Mouse (Mus musculus): Measurements from ENCODE around the gene Rtn1. TPM values are rescaled to one million over a fixed set of nuclear protein-coding genes. Genes with fewer than 3 reads are reported as not detected.

The Rtn1 gene
- polyA plus RNA-seq, 1 experiment from 2014 or later, result 1,241 TPM

- H3K9ac ChIP-seq, result no peak overlapping the region
- no peaks in the 10 kb centered on the region for H3K36me3 ChIP-seq (ENCODE audit: poor library complexity, severe bottlenecking)
- no peaks in the 10 kb centered on the region for H3K27me3 ChIP-seq
- WGBS, result 84% methylated on average over 4 of the region's 4 CpGs
- no peaks in the 10 kb centered on the region for H3K4me1 ChIP-seq
- no peaks in the 10 kb centered on the region for H3K9me3 ChIP-seq (replicated peaks)
- H3K4me3 ChIP-seq, result no peak overlapping the region
- H3K4me2 ChIP-seq, result no peak overlapping the region
- no peak overlapping the region for H3K27ac ChIP-seq
- ATAC-seq, result no peak
These were observed 121.4 kb downstream of the Rtn1 start for GRCm38 (mm10) chr12:72287332-72288004.

- no peaks in the 10 kb centered on the region for H3K4me1 ChIP-seq
- H3K27ac ChIP-seq, result peak overlapping the region; percentile 8
- no peak overlapping the region for H3K4me3 ChIP-seq
- H3K4me2 ChIP-seq, result peak overlapping the region; percentile 9; the same call in 1 of the 2 replicates
- no peaks in the 10 kb centered on the region for H3K9me3 ChIP-seq (replicated peaks)
- no peaks in the 10 kb centered on the region for H3K27me3 ChIP-seq
- peak; percentile 92 for ATAC-seq
- no peaks in the 10 kb centered on the region for H3K36me3 ChIP-seq (ENCODE audit: poor library complexity, severe bottlenecking)
- H3K9ac ChIP-seq, result no peak overlapping the region
- WGBS, result 73% methylated on average over 25 of the region's 25 CpGs
These were observed 123.2 kb downstream of the Rtn1 start for GRCm38 (mm10) chr12:72285366-72286345.

- H3K27me3 ChIP-seq, result no peaks in the 10 kb centered on the region
- H3K9me3 ChIP-seq (replicated peaks), result no peaks in the 10 kb centered on the region
- WGBS, result 91% methylated on average over 7 of the region's 7 CpGs
- no peaks in the 10 kb centered on the region for H3K4me1 ChIP-seq
- H3K9ac ChIP-seq, result no peak overlapping the region
- H3K4me2 ChIP-seq, result no peak overlapping the region
- no peak overlapping the region for H3K4me3 ChIP-seq
- H3K36me3 ChIP-seq (ENCODE audit: poor library complexity, severe bottlenecking), result no peaks in the 10 kb centered on the region
- no peak for ATAC-seq
- no peak overlapping the region for H3K27ac ChIP-seq
These were observed 124.3 kb downstream of the Rtn1 start for GRCm38 (mm10) chr12:72284576-72284975.

- no peaks in the 10 kb centered on the region for H3K27me3 ChIP-seq
These were observed 129.6 kb downstream of the Rtn1 start for GRCm38 (mm10) chr12:72279129-72279875.

GRCm38 (mm10) chr12:72273721-72274414 lies 135.0 kb downstream of the Rtn1 start:
- Histone ChIP-seq H3K36me3 (ENCODE audit: poor library complexity, severe bottlenecking) (no peaks in the 10 kb centered on the region), H3K4me1 (no peaks in the 10 kb centered on the region), H3K9ac (no peak overlapping the region), H3K4me2 (no peak overlapping the region), H3K27me3 (no peaks in the 10 kb centered on the region), H3K27ac (no peak overlapping the region), H3K9me3 (replicated peaks) (no peaks in the 10 kb centered on the region), H3K4me3 (no peak overlapping the region)
- ATAC-seq, result no peak
- 57% methylated on average over 13 of the region's 13 CpGs for WGBS

More at GRCm38 (mm10) chr12:72279129-72279875, 129.6 kb downstream of the Rtn1 start:
- Histone ChIP-seq H3K4me3 (no peak overlapping the region), H3K9me3 (replicated peaks) (no peaks in the 10 kb centered on the region), H3K36me3 (ENCODE audit: poor library complexity, severe bottlenecking) (no peaks in the 10 kb centered on the region), H3K9ac (no peak overlapping the region), H3K27ac (no peak overlapping the region), H3K4me1 (0 out of 2 replicates have a peak, but pooled peaks cover 5% of the 10 kb centered on the region), H3K4me2 (no peak overlapping the region)
- 70% methylated on average over 5 of the region's 5 CpGs for WGBS
- no peak for ATAC-seq

- Histone ChIP-seq H3K4me2 (no peak overlapping the region), H3K9me3 (replicated peaks) (peaks cover 4% of the 10 kb centered on the region; the same call in 1 of the 2 replicates), H3K27ac (no peak overlapping the region), H3K4me1 (peaks cover 25% of the 10 kb centered on the region), H3K27me3 (no peaks in the 10 kb centered on the region), H3K36me3 (ENCODE audit: poor library complexity, severe bottlenecking) (no peaks in the 10 kb centered on the region), H3K4me3 (no peak overlapping the region), H3K9ac (no peak overlapping the region)
- WGBS, result 88% methylated on average over 2 of the region's 2 CpGs
- no peak for ATAC-seq
These were observed 141.2 kb downstream of the Rtn1 start for GRCm38 (mm10) chr12:72267614-72268013.

- no peak overlapping the region for H3K9ac ChIP-seq
- ATAC-seq, result peak; percentile 97
- no peak overlapping the region for H3K4me3 ChIP-seq
- 90% methylated on average over 3 of the region's 3 CpGs for WGBS
- peaks cover 4% of the 10 kb centered on the region; the same call in 1 of the 2 replicates for H3K9me3 ChIP-seq (replicated peaks)
- H3K27me3 ChIP-seq, result no peaks in the 10 kb centered on the region
- H3K27ac ChIP-seq, result peak overlapping the region; percentile 67
- no peaks in the 10 kb centered on the region for H3K36me3 ChIP-seq (ENCODE audit: poor library complexity, severe bottlenecking)
- H3K4me1 ChIP-seq, result peaks cover 25% of the 10 kb centered on the region
- no peak overlapping the region for H3K4me2 ChIP-seq
These were observed 143.3 kb downstream of the Rtn1 start for GRCm38 (mm10) chr12:72265261-72266228.

- Histone ChIP-seq H3K4me2 (no peak overlapping the region), H3K4me3 (no peak overlapping the region), H3K36me3 (ENCODE audit: poor library complexity, severe bottlenecking) (no peaks in the 10 kb centered on the region), H3K27me3 (no peaks in the 10 kb centered on the region), H3K9me3 (replicated peaks) (peaks cover 4% of the 10 kb centered on the region; the same call in 1 of the 2 replicates), H3K9ac (no peak overlapping the region), H3K27ac (no peak overlapping the region), H3K4me1 (peaks cover 25% of the 10 kb centered on the region)
- WGBS, result 66% methylated on average over 12 of the region's 12 CpGs
- no peak for ATAC-seq
These were observed 145.4 kb downstream of the Rtn1 start for GRCm38 (mm10) chr12:72263213-72264103.

GRCm38 (mm10) chr12:72257000-72257399 lies 151.9 kb downstream of the Rtn1 start:
- no peaks in the 10 kb centered on the region for H3K9me3 ChIP-seq (replicated peaks)
- H3K27ac ChIP-seq, result no peak overlapping the region
- no peaks in the 10 kb centered on the region for H3K27me3 ChIP-seq
- no peak overlapping the region for H3K4me2 ChIP-seq
- no peak overlapping the region for H3K4me3 ChIP-seq
- H3K4me1 ChIP-seq, result 0 out of 2 replicates have a peak, but pooled peaks cover 3% of the 10 kb centered on the region
- ATAC-seq, result no peak
- H3K9ac ChIP-seq, result no peak overlapping the region
- H3K36me3 ChIP-seq (ENCODE audit: poor library complexity, severe bottlenecking), result no peaks in the 10 kb centered on the region
- WGBS, result 84% methylated on average over 6 of the region's 6 CpGs

- no peak for ATAC-seq
- 72% methylated on average over 3 of the region's 3 CpGs for WGBS
These were observed 155.8 kb downstream of the Rtn1 start for GRCm38 (mm10) chr12:72253040-72253439.

More at GRCm38 (mm10) chr12:72253040-72253439, 155.8 kb downstream of the Rtn1 start:
- Histone ChIP-seq H3K27ac (no peak overlapping the region), H3K9ac (no peak overlapping the region), H3K36me3 (ENCODE audit: poor library complexity, severe bottlenecking) (no peaks in the 10 kb centered on the region), H3K4me1 (0 out of 2 replicates have a peak, but pooled peaks cover 3% of the 10 kb centered on the region), H3K4me3 (no peak overlapping the region), H3K4me2 (no peak overlapping the region), H3K27me3 (no peaks in the 10 kb centered on the region), H3K9me3 (replicated peaks) (no peaks in the 10 kb centered on the region; the same call in 1 of the 2 replicates)

All from forebrain, embryonic 13.5 days (tissue).